Mouse (Mus musculus): ENCODE results near the gene Olfr613. TPM values are rescaled to one million over a fixed set of nuclear protein-coding genes. Genes with fewer than 3 reads are reported as not detected.
"Not testable (repeated sequence)": the region's sequence is repeated elsewhere in the genome, so short reads cannot be mapped to it uniquely, and the experiment has no call there.

Gene Olfr613
- total RNA-seq (2021), result not detected
- long read RNA-seq, experiment 1, result 0 reads
- long read RNA-seq, experiment 2, result 0 reads

GRCm38 (mm10) chr7:103547774-103548173, at the start of gene Olfr613:
Gene Olfr613, plus strand, starts transcription at chr7:103548074.
- DNase-seq (ENCODE audit: low spot score in 2 of 2), result no peak

GRCm38 (mm10) chr7:103512022-103512421, 35.9 kb upstream of the Olfr613 start, which contains the start of gene Olfr610:
Gene Olfr610, minus strand, starts transcription at chr7:103512122.
- DNase-seq (ENCODE audit: low spot score in 2 of 2), result no peak

GRCm38 (mm10) chr7:103520746-103521145, 27.1 kb upstream of the Olfr613 start, which contains the start of gene Olfr611:
Gene Olfr611, minus strand, starts transcription at chr7:103520846.
- not testable (repeated sequence) for DNase-seq (ENCODE audit: low spot score in 2 of 2)

GRCm38 (mm10) chr7:103542617-103543016, 5.3 kb upstream of the Olfr613 start, which contains the start of gene Olfr612:
Gene Olfr612, minus strand, starts transcription at chr7:103542717.
- DNase-seq (ENCODE audit: low spot score in 2 of 2), result not testable (repeated sequence)

GRCm38 (mm10) chr7:103555779-103556178, 7.9 kb downstream of the Olfr613 start, which contains the start of gene Olfr615:
Gene Olfr615, plus strand, starts transcription at chr7:103556079.
- no peak for DNase-seq (ENCODE audit: low spot score in 2 of 2)

- no peak for DNase-seq (ENCODE audit: low spot score in 2 of 2)
Measured at GRCm38 (mm10) chr7:103569043-103569442, 21.2 kb downstream of the Olfr613 start, which contains the start of gene Olfr616. Gene Olfr616, minus strand, starts transcription at chr7:103569143.

GRCm38 (mm10) chr7:103572761-103573160, 24.9 kb downstream of the Olfr613 start, which contains the start of gene Olfr617:
Gene Olfr617, plus strand, starts transcription at chr7:103573061.
- DNase-seq (ENCODE audit: low spot score in 2 of 2), result no peak

GRCm38 (mm10) chr7:103589803-103590202, 41.9 kb downstream of the Olfr613 start, which contains the start of gene Olfr618:
Gene Olfr618, plus strand, starts transcription at chr7:103590103.
- DNase-seq (ENCODE audit: low spot score in 2 of 2), result no peak

GRCm38 (mm10) chr7:103600275-103600674, 52.4 kb downstream of the Olfr613 start, which contains the start of gene Olfr619:
Gene Olfr619, plus strand, starts transcription at chr7:103600575.
- DNase-seq (ENCODE audit: low spot score in 2 of 2), result no peak

Small RNAs within 50 kb of the gene (microRNA-seq; reads per million reads assigned to microRNA genes)
- not detected for gene Gm26506

Other genes starting within 250 kb of the Olfr613 start
- gene Olfr596, start 242.4 kb upstream of the Olfr613 start, total RNA-seq (2021), result not detected
- not detected for gene Olfr597, start 231.8 kb upstream of the Olfr613 start, total RNA-seq (2021)
- gene Olfr598, start 224.5 kb upstream of the Olfr613 start, total RNA-seq (2021), result not detected
- gene Olfr599, start 212.2 kb upstream of the Olfr613 start, total RNA-seq (2021), result not detected
- not detected for gene Olfr600, start 198.4 kb upstream of the Olfr613 start, total RNA-seq (2021)
- gene Olfr601, start 185.4 kb upstream of the Olfr613 start, total RNA-seq (2021), result not detected
- gene Olfr603, start 161.9 kb upstream of the Olfr613 start, total RNA-seq (2021), result not detected
- gene Usp17lc, start 133.0 kb upstream of the Olfr613 start, total RNA-seq (2021), result not detected
- gene Olfr605, start 102.6 kb upstream of the Olfr613 start, total RNA-seq (2021), result not detected
- not detected for gene Olfr606, start 99.0 kb upstream of the Olfr613 start, total RNA-seq (2021)
- not detected for gene Olfr607, start 83.9 kb upstream of the Olfr613 start, total RNA-seq (2021)
- gene Olfr608, start 78.2 kb upstream of the Olfr613 start, total RNA-seq (2021), result not detected
- not detected for gene Olfr609, start 50.0 kb upstream of the Olfr613 start, total RNA-seq (2021)
- not detected for gene Olfr610, start 36.0 kb upstream of the Olfr613 start, total RNA-seq (2021)
- not detected for gene Olfr611, start 27.2 kb upstream of the Olfr613 start, total RNA-seq (2021)
- gene Olfr612, start 5.4 kb upstream of the Olfr613 start, total RNA-seq (2021), result not detected
- gene Olfr615, start 8.0 kb downstream of the Olfr613 start, total RNA-seq (2021), result not detected
- not detected for gene Olfr616, start 21.1 kb downstream of the Olfr613 start, total RNA-seq (2021)
- not detected for gene Olfr617, start 25.0 kb downstream of the Olfr613 start, total RNA-seq (2021)
- gene Olfr618, start 42.0 kb downstream of the Olfr613 start, total RNA-seq (2021), result not detected
- gene Olfr619, start 52.5 kb downstream of the Olfr613 start, total RNA-seq (2021), result not detected
- not detected for gene Olfr620, start 64.5 kb downstream of the Olfr613 start, total RNA-seq (2021)
- not detected for gene Olfr622, start 94.6 kb downstream of the Olfr613 start, total RNA-seq (2021)
- not detected for gene Olfr623, start 115.6 kb downstream of the Olfr613 start, total RNA-seq (2021)
- not detected for gene Olfr624, start 123.1 kb downstream of the Olfr613 start, total RNA-seq (2021)
- not detected for gene Olfr625-ps1, start 134.6 kb downstream of the Olfr613 start, total RNA-seq (2021)
- not detected for gene Olfr243, start 166.6 kb downstream of the Olfr613 start, total RNA-seq (2021)
- not detected for gene Olfr628, start 182.3 kb downstream of the Olfr613 start, total RNA-seq (2021)
- gene Olfr629, start 196.9 kb downstream of the Olfr613 start, total RNA-seq (2021), result not detected
- not detected for gene Olfr630, start 209.3 kb downstream of the Olfr613 start, total RNA-seq (2021)
- gene Olfr69, start 223.5 kb downstream of the Olfr613 start, total RNA-seq (2021), result not detected
- not detected for gene Olfr68, start 231.6 kb downstream of the Olfr613 start, total RNA-seq (2021)
- gene Olfr67, start 243.7 kb downstream of the Olfr613 start, total RNA-seq (2021), result not detected

Measured in gastrocnemius, postnatal 4 days (tissue).